Mouse (Mus musculus) stomach, postnatal 0 days (tissue): ENCODE results near the gene Kdelr1.

ENCODE experiments used
- CTCF ChIP-seq: IDR thresholded peaks from 2 replicates; pipeline ENCODE4 v1.5.1; 2016; ENCODE audit warnings: antibody characterized with exemption, low read depth, mild to moderate bottlenecking, moderate library complexity
- EP300 ChIP-seq: optimal IDR thresholded peaks from 2 replicates; pipeline ENCODE3; 2016; ENCODE audit warnings: antibody characterized with exemption

GRCm38 (mm10) chr7:45881011-45881410, 8.4 kb downstream of the Kdelr1 start:
- TF ChIP-seq EP300 (no peak), CTCF (no peak)
